Comparison of ENCODE assay signal across 20 mouse cellular contexts in the genomic region with DNA sequence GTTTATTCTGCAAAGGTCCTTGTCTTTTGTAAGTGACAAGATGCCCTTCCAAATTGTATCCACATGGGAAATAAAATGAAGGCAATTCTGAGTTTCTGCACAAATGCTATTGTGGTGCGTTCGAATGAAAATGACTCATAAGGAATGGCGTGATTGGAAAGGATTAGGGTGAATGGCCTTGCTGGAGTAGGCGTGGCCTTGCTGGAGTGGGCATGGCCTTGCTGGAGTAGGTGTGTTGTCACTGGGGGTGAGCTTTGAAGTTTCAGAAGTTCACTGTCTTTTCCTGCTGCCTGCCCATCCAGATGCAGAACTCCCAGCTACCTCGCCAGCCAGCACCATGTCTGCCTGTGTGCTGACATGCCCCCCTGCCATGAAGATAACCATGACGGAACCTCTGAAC. TPM values are rescaled to one million over a fixed set of nuclear protein-coding genes. Genes with fewer than 3 reads are reported as not detected.
DNase-seq lines count a peak whose midpoint lies in the region; ATAC-seq lines count a peak whose summit lies in the region.
"Had no signal": no experiment of that assay in that cellular context is flagged by ENCODE, and none has a peak within 500 bp of the region (broad histone marks: within the 10 kb centered on the region; RNA-seq: fewer than 3 reads in every experiment).

No protein-coding gene starts in this region.

- intact Hi-C loops in left cerebral cortex, postnatal 25 days (cut with DNase I): no loop called here

- DNase-seq in ES-CJ7 (ENCODE audit: low read depth, low spot score) (peak; percentile 64), R1 (ENCODE audit: low read depth, low spot score) (peak; percentile 81)
- DNase-seq in adrenal gland, adult 8-10 months: peak; percentile 59
- DNase-seq in adrenal gland, postnatal 25 days: peak; percentile 35
- DNase-seq in natural killer cell, adult 2 months (ENCODE audit: low spot score in 2 of 2): no peak
- DNase-seq in left cerebral cortex, postnatal 25 days (ENCODE audit: low spot score in 2 of 2): no peak
- DNase-seq: cerebellum, adult 18-20 months; cerebellum, adult 9-10 months; cerebellum, postnatal 14 days; forebrain, postnatal 0 days; gastrocnemius, postnatal 10 days; gastrocnemius, postnatal 36 days; heart, postnatal 36 days; kidney, adult 11 months; kidney, adult 8-10 months had no signal

- ATAC-seq in frontal cortex, adult (ENCODE audit: low TSS enrichment): no peak
- ATAC-seq: CD4-positive, CD25-positive, alpha-beta regulatory T cell, adult 4 months; forebrain, embryonic 13.5 days; forebrain, postnatal 0 days; hindbrain, embryonic 16.5 days; intestine, embryonic 15.5 days had no signal

RNA-seq across cellular contexts. Expression of a gene that starts 23.7 kb away (rescaled TPM):
- 10 to 100 TPM; 21.6 to 34.4 (median 28.8) TPM for total RNA-seq in adrenal gland, adult 8-10 months (2022)
- total RNA-seq in adrenal gland, postnatal 25 days (2021): 23.0 and 27.0 TPM in 2 replicates
- total RNA-seq in left cerebral cortex, postnatal 25 days (2021): 10 to 100 TPM; 26.0 TPM

Comparison
In these comparisons a context has a peak if more than half of its experiments do, and no peak if none do; other contexts are left out.
1. DNase-seq: peak in ES-CJ7 (single experiment), R1 (single experiment), adrenal gland, adult 8-10 months (single experiment) and adrenal gland, postnatal 25 days (single experiment); none in natural killer cell, adult 2 months (0 of 2) and left cerebral cortex, postnatal 25 days (0 of 2).